Mouse (Mus musculus) CH12.LX (cell line): Measurements from ENCODE around the gene Myh9. TPM values are rescaled to one million over a fixed set of nuclear protein-coding genes. Genes with fewer than 3 reads are reported as not detected.

Experiments
- DNase-seq: peaks from one replicate; pipeline ENCODE4 v3.0.0-alpha.2; 2013; ENCODE audit errors: extremely low read depth
- H3K27ac ChIP-seq: 2 replicates; pipeline ENCODE4 v1.5.1; 2012; ENCODE audit warnings: low read depth, mild to moderate bottlenecking, control low read depth, moderate library complexity; ENCODE audit not compliant: insufficient read depth
- H3K27me3 ChIP-seq: replicated peaks from 2 replicates; pipeline ENCODE3; 2012; ENCODE audit warnings: inconsistent platforms
- H3K36me3 ChIP-seq, 2 experiments: replicated peaks in 1 of 2; 2 replicates each; pipeline versions ENCODE3 to v1.6.1; 2012; ENCODE audit warnings: inconsistent platforms in 1 of 2, low read length in 1 of 2, mild to moderate bottlenecking in 1 of 2, mixed read lengths in 1 of 2, moderate library complexity in 1 of 2; ENCODE audit not compliant: control insufficient read depth in 1 of 2, insufficient read depth in 1 of 2
- H3K4me1 ChIP-seq, 2 experiments: 2 replicates each; pipeline ENCODE4 v1.6.1; 2012; ENCODE audit warnings: inconsistent platforms in 1 of 2, moderate library complexity in 1 of 2; ENCODE audit not compliant: insufficient read depth in 2 of 2, control insufficient read depth in 1 of 2
- H3K4me2 ChIP-seq: 2 replicates; pipeline ENCODE4 v1.6.1; 2012; ENCODE audit warnings: low read depth, mild to moderate bottlenecking, control low read depth; ENCODE audit not compliant: poor library complexity, insufficient read depth, severe bottlenecking
- H3K4me3 ChIP-seq, 3 experiments: fragments of 150-350 bp in 1 of 3; sonication (generic) in 1 of 3; replicated peaks in 1 of 3; 2 replicates each; pipeline versions ENCODE3 to v1.5.1; 2011 to 2012; ENCODE audit warnings: low read depth in 2 of 3, low read length in 2 of 3, mild to moderate bottlenecking in 2 of 3, moderate library complexity in 2 of 3, control low read depth in 1 of 3, improper control_type of control experiment in 1 of 3, inconsistent platforms in 1 of 3, mixed read lengths in 1 of 3; ENCODE audit not compliant: poor library complexity in 1 of 3
- H3K79me2 ChIP-seq: replicated peaks from 2 replicates; pipeline ENCODE4 v1.6.1; 2012; ENCODE audit warnings: mild to moderate bottlenecking, moderate library complexity; ENCODE audit not compliant: control insufficient read depth, poor library complexity, insufficient read depth, severe bottlenecking; ENCODE audit errors: extremely low read depth
- H3K9ac ChIP-seq: 2 replicates; pipeline ENCODE4 v1.6.1; 2012; ENCODE audit warnings: low read depth, mild to moderate bottlenecking, control low read depth, moderate library complexity; ENCODE audit not compliant: insufficient read depth
- H3K9me3 ChIP-seq: replicated peaks from 2 replicates; pipeline ENCODE3; 2012; ENCODE audit warnings: low read length, inconsistent platforms, mixed read lengths
- BHLHE40 ChIP-seq: IDR thresholded peaks from 2 replicates; pipeline ENCODE4 v1.6.1; 2011; ENCODE audit warnings: mild to moderate bottlenecking, low read depth, low read length, improper control_type of control experiment
- CHD1 ChIP-seq: IDR thresholded peaks from 2 replicates; pipeline ENCODE4 v1.6.1; 2012; ENCODE audit warnings: low read depth, low read length, improper control_type of control experiment, inconsistent platforms
- CHD2 ChIP-seq: IDR thresholded peaks from 2 replicates; pipeline ENCODE4 v1.6.1; 2011; ENCODE audit warnings: low read length, improper control_type of control experiment
- CTCF ChIP-seq, 2 experiments: IDR thresholded peaks in 1 of 2; conservative IDR thresholded peaks in 1 of 2; 2 replicates each; pipeline ENCODE4 v1.5.1; 2011 to 2012; ENCODE audit warnings: low read depth in 2 of 2, low read length in 2 of 2, improper control_type of control experiment in 1 of 2, inconsistent platforms in 1 of 2, mild to moderate bottlenecking in 1 of 2, moderate library complexity in 1 of 2
- ELF1 ChIP-seq: IDR thresholded peaks from 2 replicates; pipeline ENCODE4 v1.6.1; 2014; ENCODE audit warnings: low read depth, mild to moderate bottlenecking, inconsistent platforms, low read length, improper control_type of control experiment
- EP300 ChIP-seq: IDR thresholded peaks from 2 replicates; pipeline ENCODE4 v1.6.1; 2011; ENCODE audit warnings: low read length, improper control_type of control experiment
- ETS1 ChIP-seq: conservative IDR thresholded peaks from 2 replicates; pipeline ENCODE4 v1.6.1; 2012; ENCODE audit warnings: low read depth, mild to moderate bottlenecking, inconsistent platforms, low read length, improper control_type of control experiment, moderate library complexity
- HCFC1 ChIP-seq: IDR thresholded peaks from 2 replicates; pipeline ENCODE4 v1.6.1; 2012; ENCODE audit warnings: low read depth, mild to moderate bottlenecking, inconsistent platforms, low read length, improper control_type of control experiment
- IRF4 ChIP-seq: IDR thresholded peaks from 2 replicates; pipeline ENCODE4 v1.6.1; 2014; ENCODE audit warnings: low read depth, mild to moderate bottlenecking, inconsistent platforms, low read length, improper control_type of control experiment
- JUN ChIP-seq: IDR thresholded peaks from 2 replicates; pipeline ENCODE4 v1.6.1; 2011; ENCODE audit warnings: low read depth, mild to moderate bottlenecking, low read length, improper control_type of control experiment, moderate library complexity; ENCODE audit not compliant: insufficient read depth
- KAT2A ChIP-seq: IDR thresholded peaks from 2 replicates; pipeline ENCODE4 v1.6.1; 2012; ENCODE audit warnings: low read length, improper control_type of control experiment, inconsistent platforms; ENCODE audit not compliant: insufficient replicate concordance
- MAFK ChIP-seq: IDR thresholded peaks from 2 replicates; pipeline ENCODE4 v1.6.1; 2011; ENCODE audit warnings: low read length, improper control_type of control experiment; ENCODE audit not compliant: insufficient replicate concordance
- MAX ChIP-seq: IDR thresholded peaks from 2 replicates; pipeline ENCODE4 v1.6.1; 2011; ENCODE audit warnings: low read length, improper control_type of control experiment
- MAZ ChIP-seq: IDR thresholded peaks from 2 replicates; pipeline ENCODE4 v1.6.1; 2012; ENCODE audit warnings: low read depth, mild to moderate bottlenecking, inconsistent platforms, low read length, improper control_type of control experiment, moderate library complexity
- MEF2A ChIP-seq: IDR thresholded peaks from 2 replicates; pipeline ENCODE4 v1.6.1; 2014; ENCODE audit warnings: low read depth, mild to moderate bottlenecking, inconsistent platforms, low read length, improper control_type of control experiment, borderline replicate concordance
- MXI1 ChIP-seq: IDR thresholded peaks from 2 replicates; pipeline ENCODE4 v1.6.1; 2011; ENCODE audit warnings: mild to moderate bottlenecking, low read depth, low read length, improper control_type of control experiment
- POLR2A ChIP-seq: IDR thresholded peaks from 2 replicates; pipeline ENCODE4 v1.6.1; 2011; ENCODE audit warnings: low read depth, mild to moderate bottlenecking, improper control_type of control experiment, low read length
- POLR2AphosphoS2 ChIP-seq: IDR thresholded peaks from 2 replicates; pipeline ENCODE4 v1.6.1; 2011; ENCODE audit warnings: low read depth, low read length, improper control_type of control experiment
- SMC3 ChIP-seq: IDR thresholded peaks from 2 replicates; pipeline ENCODE4 v1.6.1; 2011; ENCODE audit warnings: low read depth, low read length, improper control_type of control experiment
- TBP ChIP-seq: conservative IDR thresholded peaks from 2 replicates; pipeline ENCODE4 v1.6.1; 2011; ENCODE audit warnings: low read depth, low read length, improper control_type of control experiment
- UBTF ChIP-seq: IDR thresholded peaks from 2 replicates; pipeline ENCODE4 v1.6.1; 2012; ENCODE audit warnings: low read depth, mild to moderate bottlenecking, inconsistent platforms, low read length, improper control_type of control experiment, moderate library complexity
- USF2 ChIP-seq: conservative IDR thresholded peaks from 2 replicates; pipeline ENCODE4 v1.6.1; 2011; ENCODE audit warnings: low read depth, low read length, improper control_type of control experiment
- ZC3H11A ChIP-seq: IDR thresholded peaks from 2 replicates; pipeline ENCODE4 v1.6.1; 2012; ENCODE audit warnings: low read depth, mild to moderate bottlenecking, inconsistent platforms, low read length, improper control_type of control experiment
- ZKSCAN1 ChIP-seq: IDR thresholded peaks from 2 replicates; pipeline ENCODE4 v1.6.1; 2012; ENCODE audit warnings: low read depth, inconsistent platforms, low read length, improper control_type of control experiment, borderline replicate concordance
- ZNF384 ChIP-seq: IDR thresholded peaks from 2 replicates; pipeline ENCODE4 v1.6.1; 2012; ENCODE audit warnings: low read depth, low read length, improper control_type of control experiment, inconsistent platforms
- dilution Hi-C: fragments of 300-500 bp; cut with MboI; formaldehyde crosslinking; loops from 2 replicates; pipeline ENCODE4 v1.14.3; 2020; ENCODE audit warnings: low sequenced_read_pairs; ENCODE audit not compliant: extremely low pct_unique_long_range_greater_than_20kb, extremely low pct_ligation_motif_present
- in situ Hi-C: fragments of 300-500 bp; cut with MboI; formaldehyde crosslinking; loops from 3 replicates; pipeline ENCODE4 v1.14.3; 2019; ENCODE audit warnings: low sequenced_read_pairs, low pct_ligation_motif_present, low pct_unique_long_range_greater_than_20kb, mixed read lengths
- polyA plus RNA-seq: library from polyadenylated mRNA; unstranded; fragments of >175 nt; gene quantifications from 2 replicates; pipeline ENCODE4 v1.2.1, GENCODE M21; 2012; ENCODE audit warnings: low read depth; ENCODE audit not compliant: insufficient read length
- total RNA-seq, 2 experiments: library from RNA; depleted of rRNA; stranded (reverse); fragments of 300-350 nt in 1 of 2; fragments of >200 nt in 1 of 2; gene quantifications; 2 replicates each; pipeline ENCODE4 v1.2.3; 2012 to 2014

The Myh9 gene
- total and polyA plus RNA-seq, 3 experiments: 43.8 to 165 (median 146) TPM

DNA sequence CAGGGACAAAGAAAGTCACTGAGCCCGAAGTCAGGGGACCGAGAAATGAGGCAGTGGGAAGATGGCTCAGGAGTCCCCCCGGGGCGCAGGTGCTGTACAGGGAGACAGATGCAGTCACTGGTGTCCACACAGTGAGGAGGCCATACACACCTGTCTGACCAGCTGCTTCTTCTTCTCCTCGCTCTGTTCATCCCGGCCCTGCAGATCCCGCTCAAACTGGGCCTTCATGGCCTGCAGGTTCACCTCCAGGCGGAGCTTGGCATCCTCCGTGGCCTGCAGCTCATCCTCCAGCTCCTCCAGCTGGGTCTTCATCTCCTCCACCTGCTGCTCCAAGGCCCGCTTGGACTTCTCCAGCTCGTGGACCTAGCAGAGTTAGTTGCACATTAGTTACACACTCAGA, 75.0 kb downstream of the Myh9 start:
- H3K79me2 ChIP-seq: no peaks in the 10 kb centered on the region
- no peak overlapping the region for H3K9ac ChIP-seq
- dilution Hi-C loops (no loop called here), in situ Hi-C loops (no loop called here)
- DNase-seq: no peak
- no peak overlapping the region for H3K4me2 ChIP-seq
- no peaks in the 10 kb centered on the region for H3K4me1 ChIP-seq
- TF ChIP-seq IRF4 (no peak), SMC3 (no peak), POLR2AphosphoS2 (no peak), ETS1 (no peak), POLR2A (no peak), ZC3H11A (no peak), BHLHE40 (no peak)
- no peaks in the 10 kb centered on the region for H3K9me3 ChIP-seq
- no peak overlapping the region for H3K27ac ChIP-seq
- no peak overlapping the region for H3K4me3 ChIP-seq
- H3K27me3 ChIP-seq: no peaks in the 10 kb centered on the region
- H3K36me3 ChIP-seq: peaks cover 99% of the 10 kb centered on the region in 2 experiments

DNA sequence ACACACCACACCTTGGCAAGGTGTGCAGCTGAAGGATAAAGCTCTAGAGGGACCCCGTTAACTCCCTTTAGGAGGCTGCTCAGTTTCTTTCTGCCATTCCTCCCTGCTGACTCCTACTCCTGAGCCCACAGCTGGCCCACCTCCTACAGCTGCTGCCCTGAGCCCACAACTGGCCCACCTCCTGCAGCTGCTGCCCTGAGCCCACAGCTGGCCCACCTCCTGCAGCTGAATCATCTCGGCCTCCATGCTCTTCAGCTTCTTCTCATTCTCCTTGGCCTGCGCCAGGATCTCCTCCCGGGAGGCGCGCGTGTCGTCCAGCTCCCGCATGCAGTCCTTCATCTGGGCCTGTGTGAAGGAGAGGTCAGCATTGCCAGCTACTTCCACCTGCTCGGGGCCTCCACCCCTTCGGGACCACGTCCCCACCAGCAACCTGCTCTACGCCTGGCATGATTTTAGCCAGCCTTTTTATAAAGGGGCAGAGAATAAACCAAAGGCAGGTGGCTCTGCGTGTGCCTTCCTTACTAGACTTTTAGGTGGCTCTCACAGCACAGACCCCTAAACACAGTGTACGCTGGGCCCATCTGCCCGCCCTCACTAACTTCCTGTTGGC, 76.4 kb downstream of the Myh9 start:
- Histone ChIP-seq H3K4me2 (no peak overlapping the region), H3K27me3 (no peaks in the 10 kb centered on the region), H3K27ac (no peak overlapping the region), H3K9ac (no peak overlapping the region), H3K4me3 (no peak overlapping the region), H3K9me3 (no peaks in the 10 kb centered on the region), H3K36me3 (peaks cover 98 to 99% of the 10 kb centered on the region in 2 experiments), H3K79me2 (no peaks in the 10 kb centered on the region), H3K4me1 (no peaks in the 10 kb centered on the region)
- dilution Hi-C loops: no loop called here
- no peak for DNase-seq
- in situ Hi-C loops: no loop called here
- no peak for TF ChIP-seq ELF1
- TF ChIP-seq ZKSCAN1: no peak
- TF ChIP-seq EP300: no peak
- TF ChIP-seq SMC3: no peak
- TF ChIP-seq ETS1: no peak
- TF ChIP-seq TBP: no peak
- TF ChIP-seq CHD2: no peak
- no peak for TF ChIP-seq HCFC1
- no peak for TF ChIP-seq USF2
- no peak for TF ChIP-seq POLR2AphosphoS2
- TF ChIP-seq BHLHE40: no peak

DNA sequence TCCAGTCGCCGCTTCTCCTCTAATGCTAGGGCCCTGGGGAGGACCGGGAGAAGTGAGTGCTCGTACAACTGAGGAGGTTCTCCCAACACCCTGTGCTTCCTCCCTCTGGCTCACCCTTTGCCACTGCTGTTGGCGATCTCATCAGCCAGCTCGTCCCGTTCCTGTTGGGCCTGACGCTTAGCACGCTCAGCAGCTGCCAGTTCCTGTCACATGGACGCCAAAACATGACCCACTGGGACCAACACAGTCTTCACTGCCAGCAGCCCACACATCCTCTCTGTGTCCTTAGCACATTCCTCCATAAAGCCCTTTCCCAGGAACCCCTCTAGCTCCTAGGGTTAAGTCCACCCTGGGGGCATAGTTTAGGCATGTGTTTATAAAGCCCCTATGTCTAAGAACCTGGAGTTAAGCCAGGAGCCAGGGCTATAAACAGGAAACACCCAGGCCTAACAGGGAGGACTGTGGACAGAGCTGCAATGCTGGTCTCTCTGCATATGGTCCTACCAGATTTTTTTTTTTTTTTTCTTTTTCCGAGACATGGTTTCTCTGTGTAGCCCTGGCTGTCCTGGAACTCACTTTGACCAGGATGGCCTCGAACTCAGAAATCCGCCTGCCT, 77.5 kb downstream of the Myh9 start:
- Histone ChIP-seq H3K79me2 (no peaks in the 10 kb centered on the region), H3K4me2 (no peak overlapping the region), H3K4me1 (no peaks in the 10 kb centered on the region), H3K36me3 (peaks cover 94 to 98% of the 10 kb centered on the region in 2 experiments), H3K9me3 (no peaks in the 10 kb centered on the region), H3K27me3 (no peaks in the 10 kb centered on the region), H3K4me3 (no peak overlapping the region), H3K9ac (no peak overlapping the region), H3K27ac (no peak overlapping the region)
- in situ Hi-C loops (no loop called here), dilution Hi-C loops (no loop called here)
- DNase-seq: no peak
- TF ChIP-seq POLR2A (no peak), TBP (no peak), ZNF384 (no peak), BHLHE40 (no peak), KAT2A (no peak), UBTF (no peak), JUN (no peak), ELF1 (no peak), MAX (no peak), POLR2AphosphoS2 (no peak), EP300 (no peak), CHD1 (no peak), MEF2A (no peak), MXI1 (no peak), MAFK (no peak), SMC3 (no peak), CTCF (conservative IDR thresholded peaks at IDR 0.05 in 1 of 2, IDR thresholded peaks at IDR 0.05 in 1 of 2; ENCODE audit: low read depth in 2 of 2, low read length in 2 of 2) (no peak), MAZ (no peak)
